Mouse (Mus musculus) R1 (cell line): Measurements from ENCODE around the gene Cited2.
A peak's percentile ranks its signal among the peaks of the same experiment; 100 is the strongest.

Source experiments
- DNase-seq: peaks from one replicate; pipeline ENCODE4 v3.0.0-alpha.2; 2018; ENCODE audit warnings: low read depth, low spot score

Cited2 gene

GRCm38 (mm10) chr10:17723871-17724741 lies 1.1 kb downstream of the Cited2 start:
- peak; percentile 47 for DNase-seq

DNA sequence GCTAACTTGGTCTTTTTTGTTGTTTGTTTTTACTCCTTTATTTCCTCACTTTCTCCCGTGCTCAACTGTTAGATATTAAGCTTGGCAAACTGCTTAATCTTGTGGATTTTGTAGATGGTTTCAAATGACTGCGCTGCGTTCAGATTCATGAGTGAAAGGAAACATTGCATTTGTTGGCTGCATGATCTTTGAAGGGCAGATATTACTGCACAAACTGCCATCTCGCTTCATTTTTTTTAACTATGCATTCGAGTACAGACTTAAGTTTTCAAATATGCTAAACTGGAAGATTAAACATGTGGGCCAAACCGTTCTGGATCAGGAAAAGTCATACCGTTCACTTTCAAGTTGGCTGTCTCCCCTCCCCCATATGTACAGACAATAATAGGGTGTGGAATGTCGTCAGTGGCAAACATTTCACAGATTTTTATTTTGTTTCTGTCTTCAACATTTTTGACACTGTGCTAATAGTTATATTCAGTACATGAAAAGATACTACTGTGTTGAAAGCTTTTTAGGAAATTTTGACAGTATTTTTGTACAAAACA lies 2.1 kb downstream of the Cited2 start:
- no peak for DNase-seq

- no peak for DNase-seq
Measured at GRCm38 (mm10) chr10:17725644-17726372, 2.8 kb downstream of the Cited2 start.

GRCm38 (mm10) chr10:17726373-17726720 lies 3.3 kb downstream of the Cited2 start:
- no peak for DNase-seq

DNA sequence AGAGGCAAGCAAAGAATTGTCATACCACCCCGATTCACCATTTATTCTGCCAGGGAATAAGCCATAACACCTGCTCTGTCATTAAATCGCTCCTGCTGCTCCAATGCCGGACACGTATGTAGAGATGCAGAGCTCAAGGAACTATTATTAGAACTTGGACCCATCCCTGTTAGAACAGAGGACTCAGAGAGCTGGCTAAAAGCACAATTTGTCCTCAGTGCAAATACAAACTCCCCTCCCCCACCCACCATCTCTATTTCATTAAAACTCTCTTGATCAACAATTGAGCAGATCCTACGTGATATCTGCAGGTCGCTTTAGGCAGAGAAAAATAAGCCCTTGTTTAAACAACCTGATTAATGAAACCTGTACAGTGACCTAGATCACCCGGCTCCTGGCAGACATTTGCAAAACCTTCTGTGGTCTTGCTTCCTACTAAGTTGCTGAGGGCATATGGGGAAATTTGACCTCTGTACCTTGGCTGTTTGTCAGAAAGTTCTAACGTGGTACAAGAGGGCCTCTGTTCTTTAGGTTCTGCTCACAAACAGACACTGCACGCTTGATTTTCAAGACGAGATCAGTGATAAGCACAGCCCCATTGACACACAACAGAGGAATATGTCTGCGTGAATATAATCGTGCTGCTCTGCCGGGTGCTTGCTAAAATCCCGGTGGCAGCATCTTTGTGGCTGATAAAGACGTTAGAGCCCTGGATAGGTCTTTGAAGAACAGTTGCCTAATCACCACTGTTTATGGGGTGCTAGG lies 4.3 kb downstream of the Cited2 start:
- DNase-seq = no peak

DNA sequence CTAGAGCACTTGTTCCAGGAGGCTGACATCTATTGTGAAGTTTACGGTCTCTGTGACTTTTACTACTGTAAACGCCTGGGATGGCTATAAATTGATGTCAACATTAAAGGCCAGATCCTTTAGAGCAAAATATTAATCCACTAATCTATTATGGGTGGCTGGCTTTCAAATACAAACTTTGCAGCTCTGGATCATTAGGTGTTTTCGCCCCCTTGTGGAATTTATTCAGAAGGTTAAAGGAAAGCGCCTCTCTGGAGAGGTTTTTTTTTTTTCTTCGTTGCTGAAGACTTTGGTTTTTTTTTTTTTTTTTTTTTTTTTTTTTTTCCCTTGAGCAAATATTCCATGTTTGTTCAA lies 4.9 kb downstream of the Cited2 start:
- peak; percentile 52 for DNase-seq

DNA sequence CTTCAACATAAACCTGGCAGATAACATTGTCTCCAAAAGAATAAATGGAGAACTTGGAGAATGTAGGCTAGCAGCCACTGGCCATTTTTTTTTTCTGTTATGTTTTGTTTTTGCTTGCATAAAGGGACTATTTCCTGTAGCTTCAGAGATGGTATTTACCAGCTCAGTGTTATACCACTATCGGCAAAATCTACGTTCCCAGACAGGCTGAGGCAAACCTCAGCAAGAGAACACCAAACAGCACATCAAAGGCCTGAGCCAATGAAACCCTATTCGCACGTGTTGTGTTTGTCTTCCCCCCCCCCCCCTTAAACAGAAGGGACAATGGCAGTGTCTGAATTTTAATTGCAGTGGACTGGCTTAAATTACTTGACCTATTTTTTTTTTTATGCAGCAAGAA lies 5.7 kb downstream of the Cited2 start:
- DNase-seq = no peak

GRCm38 (mm10) chr10:17729476-17729875 lies 6.5 kb downstream of the Cited2 start:
- DNase-seq = no peak

- peak; percentile 80 for DNase-seq
Measured at GRCm38 (mm10) chr10:17733057-17733456, 10.0 kb downstream of the Cited2 start.

DNA sequence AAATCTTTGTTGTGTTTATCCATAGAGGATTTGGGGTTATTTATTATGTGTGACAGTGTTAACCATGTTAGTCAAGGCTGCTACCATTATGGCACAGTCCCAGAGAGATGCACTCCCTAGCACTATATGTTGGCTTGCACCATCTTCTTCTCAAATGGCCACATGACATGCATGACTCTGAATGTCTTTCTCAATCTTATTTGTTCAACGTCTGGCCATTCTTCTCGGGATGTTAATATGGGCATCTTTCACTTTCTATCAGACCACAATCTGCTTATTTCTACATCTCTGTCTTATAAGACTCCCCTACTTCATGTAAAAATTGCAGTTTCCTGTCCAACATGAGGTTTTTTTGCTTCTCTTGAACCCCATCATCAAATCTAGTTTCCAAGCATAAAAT lies 19.6 kb downstream of the Cited2 start:
- no peak for DNase-seq

GRCm38 (mm10) chr10:17752478-17752877 lies 29.5 kb downstream of the Cited2 start:
- DNase-seq = no peak

DNA sequence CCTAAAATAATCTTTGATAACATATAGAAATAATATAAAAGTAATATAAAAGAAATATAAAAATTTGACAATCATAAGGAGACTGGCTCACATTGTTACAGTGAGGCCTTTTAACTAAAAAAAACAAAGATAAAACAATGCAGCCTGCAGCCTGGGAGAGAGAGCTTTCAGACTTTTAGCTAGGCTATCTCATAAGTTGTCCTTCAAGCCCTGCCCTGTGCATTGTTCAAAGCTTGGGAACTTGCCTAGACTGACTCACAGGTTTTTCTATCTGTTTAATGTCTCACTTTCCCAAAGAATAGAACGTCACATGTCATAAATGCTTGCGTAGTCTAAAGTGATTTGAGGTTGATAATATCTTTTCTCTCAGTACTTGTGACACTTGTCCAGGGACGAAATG lies 36.8 kb downstream of the Cited2 start:
- DNase-seq = no peak

- peak; percentile 59 for DNase-seq
Measured at GRCm38 (mm10) chr10:17760750-17761613, 38.0 kb downstream of the Cited2 start.

- no peak for DNase-seq
Measured at GRCm38 (mm10) chr10:17761652-17762051, 38.6 kb downstream of the Cited2 start.

GRCm38 (mm10) chr10:17762946-17763345 lies 39.9 kb downstream of the Cited2 start:
- DNase-seq = no peak

DNA sequence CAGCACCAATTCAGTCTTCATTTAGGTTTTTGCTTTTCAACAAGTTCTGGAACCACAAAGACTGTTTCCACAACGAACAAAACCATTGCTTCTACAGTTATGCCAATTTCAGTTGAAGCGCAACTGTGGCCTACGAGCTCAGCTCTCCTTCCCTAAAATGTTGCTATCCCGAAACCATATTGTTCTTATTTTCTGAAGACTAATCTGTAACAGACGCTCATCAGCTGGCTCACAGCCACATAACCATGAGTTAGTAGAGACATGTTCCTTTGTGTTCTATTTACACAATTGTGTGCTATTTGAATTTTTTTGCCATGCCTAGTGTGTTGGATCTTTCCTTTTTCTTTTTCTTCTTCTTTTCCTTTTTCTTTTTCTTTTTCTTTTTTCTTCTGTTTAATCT lies 46.8 kb downstream of the Cited2 start:
- DNase-seq = no peak

GRCm38 (mm10) chr10:17772364-17772763 lies 49.3 kb downstream of the Cited2 start:
- DNase-seq = peak; percentile 17

- no peak for DNase-seq
Measured at GRCm38 (mm10) chr10:17774366-17774765, 51.3 kb downstream of the Cited2 start.

DNA sequence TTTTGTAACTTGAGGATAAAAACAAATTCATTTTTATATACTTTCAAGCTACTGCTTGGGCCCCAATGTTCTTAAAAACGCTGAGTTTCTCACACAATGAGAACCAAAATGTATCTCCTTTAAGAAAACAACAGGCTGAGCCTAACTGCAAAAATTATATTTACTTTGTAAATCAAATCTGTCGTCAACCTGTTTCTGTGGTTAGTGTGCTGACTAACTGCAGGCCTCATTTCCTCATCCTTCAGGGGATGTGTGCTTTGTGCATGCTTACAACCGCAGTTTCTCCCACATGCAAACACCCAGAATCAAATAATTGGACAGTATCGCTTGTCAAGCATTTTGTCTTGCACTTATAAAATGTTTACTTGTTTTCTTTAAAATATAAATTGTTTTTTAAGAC lies 52.1 kb downstream of the Cited2 start:
- no peak for DNase-seq
